Mouse (Mus musculus): Measurements from ENCODE around the gene Krtap17-1. TPM values are rescaled to one million over a fixed set of nuclear protein-coding genes. Genes with fewer than 3 reads are reported as not detected.
A peak's percentile ranks its signal among the peaks of the same experiment; 100 is the strongest.

Krtap17-1 gene
- not detected in 2 replicates for polyA plus RNA-seq (2016; fragmentation: Nextera tagmentation; extraction: Ambion mirVana)

- Histone ChIP-seq H3K27me3 (ENCODE audit: insufficient read depth, poor library complexity, severe bottlenecking) (peaks cover 24% of the 10 kb centered on the region), H3K4me1 (replicated peaks) (peaks cover 7% of the 10 kb centered on the region), H3K36me3 (no peaks in the 10 kb centered on the region), H3K27ac (no peak within 1 kb of the TSS), H3K9me3 (no peaks in the 10 kb centered on the region), H3K4me3 (peak within 1 kb of the TSS; percentile 32)
- DNase-seq (ENCODE audit: low spot score), result peak; percentile 8
- WGBS, result 26% methylated on average over 26 of the region's 26 CpGs
These were observed at the start of gene Krtap17-1 for GRCm38 (mm10) chr11:99993620-99994383. TSS of gene Krtap17-1 (minus strand) at chr11:99993994.

DNA sequence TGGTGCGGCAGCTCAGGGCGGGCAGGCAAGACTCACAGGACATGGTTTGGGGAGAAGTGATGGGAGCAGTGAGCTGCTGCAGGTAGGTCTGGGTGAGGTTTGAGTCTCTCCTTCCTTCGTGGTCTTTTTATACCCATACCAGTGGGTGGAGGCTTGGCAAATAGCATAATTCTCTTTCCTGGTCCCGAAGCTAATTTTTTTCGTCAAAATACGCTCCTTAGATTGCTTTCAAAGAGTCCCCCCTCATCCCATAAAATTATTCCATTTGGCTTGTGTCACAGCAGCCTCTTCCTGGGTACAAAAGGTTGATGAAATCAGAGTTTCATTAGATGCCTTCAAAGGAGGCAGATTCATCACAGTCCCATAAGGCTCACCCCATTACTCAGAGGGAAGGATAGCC, 47.7 kb upstream of the Krtap17-1 start, which contains the start of gene Krt34:
TSS of gene Krt34 (minus strand) at position 101 of the 400 bp plus-strand sequence.
- no peak within 1 kb of the TSS for H3K27ac ChIP-seq
- no peaks in the 10 kb centered on the region for H3K9me3 ChIP-seq
- WGBS, result 87% methylated on average over 6 of the region's 6 CpGs

DNA sequence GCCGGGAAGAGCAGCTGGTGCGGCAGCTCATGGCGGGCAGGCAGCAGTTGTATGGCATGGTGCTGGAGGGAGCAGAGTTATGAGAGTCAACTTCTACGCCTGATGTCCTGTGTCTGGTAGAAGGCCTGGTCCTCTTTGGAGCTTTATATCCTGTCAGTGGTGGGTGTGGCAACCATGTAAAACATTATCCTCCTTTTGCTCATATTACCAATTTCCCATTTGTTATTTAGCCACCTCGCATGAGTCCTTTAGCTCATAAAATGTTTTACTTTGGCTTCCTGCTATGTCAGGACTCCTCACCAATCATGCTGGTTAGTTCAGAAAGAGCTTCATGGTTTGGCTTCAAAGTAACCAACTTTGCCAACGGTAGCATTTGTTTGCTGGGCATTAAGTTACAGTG, 36.0 kb upstream of the Krtap17-1 start, which contains the start of gene Krt33b:
TSS of gene Krt33b (minus strand) at position 101 of the 400 bp plus-strand sequence.
- Histone ChIP-seq H3K9me3 (no peaks in the 10 kb centered on the region), H3K36me3 (no peaks in the 10 kb centered on the region), H3K4me3 (no peak within 1 kb of the TSS), H3K27me3 (ENCODE audit: insufficient read depth, poor library complexity, severe bottlenecking) (no peaks in the 10 kb centered on the region), H3K4me1 (replicated peaks) (peaks cover 5% of the 10 kb centered on the region), H3K27ac (no peak within 1 kb of the TSS)
- WGBS, result 92% methylated on average over 6 of the region's 6 CpGs
- DNase-seq (ENCODE audit: low spot score), result no peak

More for the DNA sequence above, 47.7 kb upstream of the Krtap17-1 start, which contains the start of gene Krt34:
- DNase-seq (ENCODE audit: low spot score), result no peak
- H3K4me1 ChIP-seq (replicated peaks), result no peaks in the 10 kb centered on the region
- H3K36me3 ChIP-seq, result no peaks in the 10 kb centered on the region
- no peak within 1 kb of the TSS for H3K4me3 ChIP-seq
- no peaks in the 10 kb centered on the region for H3K27me3 ChIP-seq (ENCODE audit: insufficient read depth, poor library complexity, severe bottlenecking)

- H3K36me3 ChIP-seq, result no peaks in the 10 kb centered on the region
- no peaks in the 10 kb centered on the region for H3K9me3 ChIP-seq
- no peak overlapping the region for H3K4me3 ChIP-seq
- 82% methylated on average over 5 of the region's 5 CpGs for WGBS
- peaks cover 5% of the 10 kb centered on the region for H3K4me1 ChIP-seq (replicated peaks)
- H3K27ac ChIP-seq, result no peak overlapping the region
- DNase-seq (ENCODE audit: low spot score), result no peak
- no peaks in the 10 kb centered on the region for H3K27me3 ChIP-seq (ENCODE audit: insufficient read depth, poor library complexity, severe bottlenecking)
These were observed 27.6 kb upstream of the Krtap17-1 start for GRCm38 (mm10) chr11:100021438-100021837.

- H3K27ac ChIP-seq, result no peak overlapping the region
- no peaks in the 10 kb centered on the region for H3K27me3 ChIP-seq (ENCODE audit: insufficient read depth, poor library complexity, severe bottlenecking)
- DNase-seq (ENCODE audit: low spot score), result no peak
- no peaks in the 10 kb centered on the region for H3K4me1 ChIP-seq (replicated peaks)
- no peaks in the 10 kb centered on the region for H3K36me3 ChIP-seq
- H3K4me3 ChIP-seq, result no peak overlapping the region
- WGBS, result 97% methylated on average over 1 of the region's 1 CpGs
- no peaks in the 10 kb centered on the region for H3K9me3 ChIP-seq
These were observed 25.7 kb upstream of the Krtap17-1 start for GRCm38 (mm10) chr11:100019466-100019865.

GRCm38 (mm10) chr11:100016112-100016511, 22.3 kb upstream of the Krtap17-1 start, which contains the start of gene Krt33a:
TSS of gene Krt33a (minus strand) at chr11:100016212.
- Histone ChIP-seq H3K27ac (no peak within 1 kb of the TSS), H3K9me3 (no peaks in the 10 kb centered on the region), H3K4me3 (no peak within 1 kb of the TSS), H3K27me3 (ENCODE audit: insufficient read depth, poor library complexity, severe bottlenecking) (no peaks in the 10 kb centered on the region), H3K4me1 (replicated peaks) (no peaks in the 10 kb centered on the region), H3K36me3 (no peaks in the 10 kb centered on the region)
- WGBS, result 80% methylated on average over 4 of the region's 4 CpGs
- no peak for DNase-seq (ENCODE audit: low spot score)

GRCm38 (mm10) chr11:100013691-100014171, 19.9 kb upstream of the Krtap17-1 start:
- Histone ChIP-seq H3K27me3 (ENCODE audit: insufficient read depth, poor library complexity, severe bottlenecking) (no peaks in the 10 kb centered on the region), H3K9me3 (no peaks in the 10 kb centered on the region), H3K27ac (no peak overlapping the region), H3K4me3 (no peak overlapping the region), H3K36me3 (no peaks in the 10 kb centered on the region), H3K4me1 (replicated peaks) (no peaks in the 10 kb centered on the region)
- DNase-seq (ENCODE audit: low spot score), result no peak
- WGBS, result 84% methylated on average over 4 of the region's 4 CpGs

- no peaks in the 10 kb centered on the region for H3K4me1 ChIP-seq (replicated peaks)
- DNase-seq (ENCODE audit: low spot score), result no peak
- no peaks in the 10 kb centered on the region for H3K9me3 ChIP-seq
- H3K27ac ChIP-seq, result no peak overlapping the region
- no peaks in the 10 kb centered on the region for H3K36me3 ChIP-seq
- 81% methylated on average over 5 of the region's 5 CpGs for WGBS
- H3K27me3 ChIP-seq (ENCODE audit: insufficient read depth, poor library complexity, severe bottlenecking), result no peaks in the 10 kb centered on the region
- H3K4me3 ChIP-seq, result no peak overlapping the region
These were observed 16.9 kb upstream of the Krtap17-1 start for GRCm38 (mm10) chr11:100010682-100011081.

GRCm38 (mm10) chr11:100008336-100008735, 14.5 kb upstream of the Krtap17-1 start:
- Histone ChIP-seq H3K27me3 (ENCODE audit: insufficient read depth, poor library complexity, severe bottlenecking) (no peaks in the 10 kb centered on the region), H3K36me3 (no peaks in the 10 kb centered on the region), H3K4me1 (replicated peaks) (no peaks in the 10 kb centered on the region), H3K4me3 (no peak overlapping the region), H3K27ac (no peak overlapping the region), H3K9me3 (no peaks in the 10 kb centered on the region)
- 90% methylated on average over 5 of the region's 5 CpGs for WGBS
- DNase-seq (ENCODE audit: low spot score), result no peak

- no peaks in the 10 kb centered on the region for H3K36me3 ChIP-seq
- no peak overlapping the region for H3K27ac ChIP-seq
- 49% methylated on average over 3 of the region's 3 CpGs for WGBS
- H3K9me3 ChIP-seq, result no peaks in the 10 kb centered on the region
- no peak for DNase-seq (ENCODE audit: low spot score)
- no peak overlapping the region for H3K4me3 ChIP-seq
- H3K27me3 ChIP-seq (ENCODE audit: insufficient read depth, poor library complexity, severe bottlenecking), result no peaks in the 10 kb centered on the region
- no peaks in the 10 kb centered on the region for H3K4me1 ChIP-seq (replicated peaks)
These were observed 12.8 kb upstream of the Krtap17-1 start for GRCm38 (mm10) chr11:100006624-100007023.

DNA sequence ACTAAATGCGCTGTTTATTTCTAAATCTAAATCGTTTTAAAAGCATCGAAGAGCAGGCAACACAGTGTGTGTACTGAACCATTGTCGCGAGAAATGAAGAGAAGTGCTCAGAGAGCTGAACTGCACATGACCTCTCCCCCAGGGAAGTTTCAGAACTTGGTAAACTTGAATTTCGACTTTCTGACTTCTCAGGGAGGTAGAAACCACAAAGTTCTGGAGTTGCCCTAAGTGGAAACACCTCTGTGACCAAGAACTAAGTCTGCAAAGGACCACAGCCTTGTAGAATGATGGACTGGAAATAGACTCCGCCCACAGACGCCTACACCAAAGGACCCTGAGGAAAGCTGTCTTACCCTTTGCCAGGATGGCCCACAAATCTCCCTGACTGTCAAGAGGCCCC, 12.1 kb upstream of the Krtap17-1 start:
- Histone ChIP-seq H3K27me3 (ENCODE audit: insufficient read depth, poor library complexity, severe bottlenecking) (no peaks in the 10 kb centered on the region), H3K27ac (no peak overlapping the region), H3K4me3 (no peak overlapping the region), H3K36me3 (no peaks in the 10 kb centered on the region), H3K4me1 (replicated peaks) (no peaks in the 10 kb centered on the region), H3K9me3 (no peaks in the 10 kb centered on the region)
- WGBS, result 89% methylated on average over 8 of the region's 8 CpGs
- no peak for DNase-seq (ENCODE audit: low spot score)

- Histone ChIP-seq H3K27me3 (ENCODE audit: insufficient read depth, poor library complexity, severe bottlenecking) (no peaks in the 10 kb centered on the region), H3K36me3 (no peaks in the 10 kb centered on the region), H3K9me3 (no peaks in the 10 kb centered on the region), H3K4me3 (no peak overlapping the region), H3K4me1 (replicated peaks) (no peaks in the 10 kb centered on the region), H3K27ac (no peak overlapping the region)
- 31% methylated on average over 6 of the region's 6 CpGs for WGBS
- DNase-seq (ENCODE audit: low spot score), result peak; percentile 31
These were observed 11.1 kb upstream of the Krtap17-1 start for GRCm38 (mm10) chr11:100004846-100005245.

DNA sequence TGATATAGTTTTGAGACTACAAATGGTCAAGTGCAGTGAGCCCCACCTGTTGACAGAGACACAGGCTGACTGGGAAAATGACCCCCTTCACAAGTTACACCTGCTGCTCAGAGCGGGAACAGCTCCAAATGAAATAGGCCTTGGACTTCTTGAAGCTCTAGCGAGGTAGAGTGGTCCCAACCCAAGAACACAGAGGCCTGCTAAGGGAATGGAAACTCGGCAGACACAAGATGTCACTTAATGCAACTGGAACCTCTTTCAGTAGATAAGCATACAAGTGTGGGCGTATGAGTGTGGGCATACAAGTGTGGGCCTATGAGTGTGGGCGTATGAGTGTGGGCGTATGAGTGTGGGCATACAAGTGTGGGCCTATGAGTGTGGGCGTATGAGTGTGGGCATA, 5.3 kb upstream of the Krtap17-1 start:
- no peak for DNase-seq (ENCODE audit: low spot score)
- Histone ChIP-seq H3K4me3 (no peak overlapping the region), H3K4me1 (replicated peaks) (no peaks in the 10 kb centered on the region), H3K27me3 (ENCODE audit: insufficient read depth, poor library complexity, severe bottlenecking) (peaks cover 6% of the 10 kb centered on the region), H3K36me3 (no peaks in the 10 kb centered on the region), H3K9me3 (no peaks in the 10 kb centered on the region), H3K27ac (no peak overlapping the region)
- 89% methylated on average over 7 of the region's 7 CpGs for WGBS
